Mouse (Mus musculus) cerebellum, adult 2 months (tissue): ENCODE results near the gene Ppp2ca. TPM values are rescaled to one million over a fixed set of nuclear protein-coding genes. Genes with fewer than 3 reads are reported as not detected.
"Not testable (repeated sequence)": the region's sequence is repeated elsewhere in the genome, so short reads cannot be mapped to it uniquely, and the experiment has no call there.

Source experiments
- DNase-seq, 2 experiments: peaks; one replicate each; pipeline ENCODE4 v3.0.0; 2021
- H3K27ac ChIP-seq: fragments of 200-500 bp; 2 replicates; pipeline ENCODE4 v1.5.1; 2012; ENCODE audit warnings: low read length, control low read depth, inconsistent platforms; ENCODE audit not compliant: insufficient read depth
- H3K27me3 ChIP-seq: fragments of 200-500 bp; 2 replicates; pipeline ENCODE4 v1.6.1; 2012; ENCODE audit warnings: inconsistent platforms, mild to moderate bottlenecking, low read length, moderate library complexity; ENCODE audit not compliant: control insufficient read depth, insufficient read depth
- H3K4me1 ChIP-seq: fragments of 200-500 bp; 2 replicates; pipeline ENCODE4 v1.6.1; 2011; ENCODE audit warnings: low read length; ENCODE audit not compliant: control insufficient read depth, insufficient read depth
- H3K4me3 ChIP-seq: fragments of 200-500 bp; replicated peaks from 2 replicates; pipeline ENCODE3; 2011; ENCODE audit warnings: mild to moderate bottlenecking, low read depth, low read length, control low read depth; ENCODE audit not compliant: insufficient read depth
- CTCF ChIP-seq: fragments of 200-500 bp; IDR thresholded peaks from 2 replicates; pipeline ENCODE4 v1.5.1; 2011; ENCODE audit warnings: low read depth, mild to moderate bottlenecking, control low read depth, low read length, moderate library complexity, borderline replicate concordance; ENCODE audit not compliant: insufficient read depth
- POLR2A ChIP-seq: fragments of 200-500 bp; IDR thresholded peaks from 2 replicates; pipeline ENCODE4 v1.6.1; 2011; ENCODE audit warnings: low read length, control low read depth, borderline replicate concordance; ENCODE audit not compliant: insufficient read depth
- WGBS: fragments of 180-500 bp; shearing (Covaris S2); methylation state at CpG from one replicate; pipeline ENCODE4 v1.1.7; 2018; 5-methylcytosine and 5-hydroxymethylcytosine counted together
- polyA plus RNA-seq: library from polyadenylated mRNA; depleted of rRNA; stranded (reverse); fragments of >200 nt; gene quantifications from 2 replicates; pipeline ENCODE4 v1.2.3, GENCODE M21; 2012

The Ppp2ca gene
- polyA plus RNA-seq, 1 experiment: 112 TPM

DNA sequence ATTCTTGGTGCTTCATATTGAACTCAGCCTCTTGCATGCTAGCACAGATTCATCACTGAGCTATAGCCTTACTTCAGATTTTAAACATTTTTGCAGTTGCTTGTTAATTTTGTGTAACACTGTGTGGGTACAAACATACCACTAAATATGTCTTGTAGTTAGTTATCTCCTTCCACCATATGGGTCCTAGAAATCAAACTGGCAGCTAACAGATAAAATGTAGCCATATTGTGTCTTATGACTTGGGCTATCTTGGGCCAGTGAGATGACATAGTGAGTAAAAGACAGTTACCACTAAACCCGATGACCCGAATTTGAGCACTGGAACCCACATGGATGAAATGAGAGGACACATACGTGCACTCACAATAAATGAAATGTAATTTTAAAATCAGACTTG lies 17.0 kb downstream of the Ppp2ca start:
- H3K27ac ChIP-seq: no peak overlapping the region
- no peak for DNase-seq
- 90% methylated on average over 3 of the region's 3 CpGs for WGBS
- 0 out of 2 replicates have a peak, but pooled peaks cover 2% of the 10 kb centered on the region for H3K4me1 ChIP-seq
- H3K27me3 ChIP-seq: no peaks in the 10 kb centered on the region
- H3K4me3 ChIP-seq: no peak overlapping the region
- TF ChIP-seq POLR2A: no peak

DNA sequence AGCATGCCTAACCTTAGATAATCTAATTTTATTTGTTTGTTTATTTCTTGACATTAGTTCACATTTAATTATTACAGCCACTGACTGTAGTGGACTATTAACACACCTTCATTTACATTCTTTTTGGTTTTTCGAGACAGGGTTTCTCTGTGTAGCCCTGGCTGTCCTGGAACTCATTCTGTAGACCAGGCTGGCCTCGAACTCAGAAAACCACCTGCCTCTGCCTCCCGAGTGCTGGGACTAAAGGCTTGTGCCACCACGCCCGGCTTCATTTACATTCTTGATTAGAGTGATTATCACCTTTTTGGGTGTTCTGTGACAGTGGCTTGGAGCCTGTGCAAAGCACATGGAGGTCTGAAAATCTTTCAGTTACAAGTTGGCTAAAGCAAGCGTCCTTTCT lies 17.6 kb downstream of the Ppp2ca start:
- not testable (repeated sequence) for DNase-seq, H3K27me3 ChIP-seq, H3K4me1 ChIP-seq, H3K27ac ChIP-seq, H3K4me3 ChIP-seq
- 91% methylated on average over 6 of the region's 6 CpGs for WGBS

DNA sequence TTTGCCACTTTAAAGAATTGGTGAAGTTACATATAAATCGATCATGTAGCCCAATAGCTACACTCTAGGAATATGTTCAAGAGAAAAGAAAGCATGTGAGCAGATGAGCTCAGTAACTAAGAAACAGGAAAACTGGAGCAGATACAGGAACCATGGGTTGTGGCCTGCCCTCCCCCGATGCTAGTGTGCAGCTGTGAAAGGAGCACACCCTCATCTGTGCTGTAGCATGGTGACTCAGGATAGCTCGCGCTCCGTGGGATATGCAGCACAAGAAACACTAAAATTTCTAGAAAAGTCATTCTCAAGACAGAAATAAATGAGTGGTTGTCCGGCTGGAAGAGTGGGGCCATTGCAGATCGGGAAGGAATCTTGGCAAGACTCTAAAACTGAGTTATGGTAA lies 18.7 kb downstream of the Ppp2ca start:
- Histone ChIP-seq H3K27ac (no peak overlapping the region), H3K4me3 (no peak overlapping the region), H3K4me1 (0 out of 2 replicates have a peak, but pooled peaks cover 2% of the 10 kb centered on the region), H3K27me3 (no peaks in the 10 kb centered on the region)
- DNase-seq: no peak
- no peak for TF ChIP-seq POLR2A
- no peak for TF ChIP-seq CTCF
- 93% methylated on average over 7 of the region's 7 CpGs for WGBS

DNA sequence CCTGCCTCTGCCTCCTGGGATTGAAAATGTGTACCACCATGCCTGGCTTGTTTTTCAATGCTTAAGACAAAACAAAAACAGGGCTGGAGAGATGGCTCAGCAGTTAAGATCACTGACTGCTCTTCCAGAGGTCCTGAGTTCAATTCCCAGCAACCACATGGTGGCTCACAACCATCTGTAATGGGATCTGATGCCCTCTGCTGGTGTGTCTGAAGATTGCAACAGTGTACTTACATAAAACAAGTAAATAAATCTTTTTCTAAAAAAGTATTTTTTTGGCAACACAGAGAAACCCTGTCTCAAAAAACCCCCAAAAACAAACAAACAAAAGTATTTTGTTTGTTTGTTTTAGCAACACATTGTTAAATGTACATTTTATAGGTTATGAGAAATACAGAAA lies 21.9 kb downstream of the Ppp2ca start:
- H3K4me1 ChIP-seq, DNase-seq, H3K4me3 ChIP-seq, H3K27me3 ChIP-seq, H3K27ac ChIP-seq: not testable (repeated sequence)
- peak; percentile 25; the same call in 1 of the 2 replicates for TF ChIP-seq CTCF

DNA sequence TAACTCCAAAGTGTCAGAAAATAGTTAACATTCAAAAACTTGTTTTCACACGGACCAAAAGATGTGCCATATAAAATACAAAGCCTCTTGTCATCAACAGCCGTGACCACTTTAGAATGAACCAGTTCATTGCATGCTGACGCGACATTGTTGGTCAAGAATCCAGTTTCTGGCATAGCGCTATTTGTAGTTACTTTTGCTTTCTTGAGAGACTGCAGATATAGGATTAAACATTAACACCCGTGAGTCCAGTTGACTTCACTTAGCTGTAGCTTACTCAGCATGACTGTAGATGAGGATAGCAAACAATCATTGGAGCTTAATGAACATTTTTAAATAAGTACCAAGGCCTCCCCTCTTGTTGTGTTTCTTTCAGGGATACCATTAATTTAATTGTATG lies 23.6 kb downstream of the Ppp2ca start:
- no peak overlapping the region for H3K4me3 ChIP-seq
- H3K27me3 ChIP-seq: no peaks in the 10 kb centered on the region
- DNase-seq: no peak
- no peak for TF ChIP-seq CTCF
- no peak for TF ChIP-seq POLR2A
- H3K27ac ChIP-seq: no peak overlapping the region
- H3K4me1 ChIP-seq: 0 out of 2 replicates have a peak, but pooled peaks cover 2% of the 10 kb centered on the region
- 87% methylated on average over 6 of the region's 6 CpGs for WGBS

DNA sequence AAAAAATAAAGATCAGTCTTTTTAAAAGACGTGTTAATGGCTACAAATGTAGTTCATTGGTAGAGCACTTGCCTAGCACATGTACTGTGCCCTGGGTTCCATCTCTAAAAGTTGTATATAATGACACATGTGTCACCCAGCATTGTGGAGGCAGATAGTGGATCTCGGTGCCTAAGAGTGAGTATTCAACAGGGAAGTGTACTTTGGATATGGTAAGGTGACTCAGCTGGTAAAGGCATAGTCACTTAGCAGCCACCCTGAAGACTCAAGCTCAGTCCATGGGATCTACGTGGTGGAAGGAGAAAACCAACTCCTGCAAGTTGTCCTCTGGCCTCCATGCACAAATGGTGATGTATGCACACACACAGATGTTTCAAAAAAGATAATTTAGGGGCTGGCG lies 26.0 kb downstream of the Ppp2ca start:
- Histone ChIP-seq H3K4me1 (0 out of 2 replicates have a peak, but pooled peaks cover 2% of the 10 kb centered on the region), H3K27ac (no peak overlapping the region), H3K27me3 (no peaks in the 10 kb centered on the region), H3K4me3 (no peak overlapping the region)
- TF ChIP-seq POLR2A (no peak), CTCF (no peak)
- no peak for DNase-seq
- 94% methylated on average over 4 of the region's 4 CpGs for WGBS

DNA sequence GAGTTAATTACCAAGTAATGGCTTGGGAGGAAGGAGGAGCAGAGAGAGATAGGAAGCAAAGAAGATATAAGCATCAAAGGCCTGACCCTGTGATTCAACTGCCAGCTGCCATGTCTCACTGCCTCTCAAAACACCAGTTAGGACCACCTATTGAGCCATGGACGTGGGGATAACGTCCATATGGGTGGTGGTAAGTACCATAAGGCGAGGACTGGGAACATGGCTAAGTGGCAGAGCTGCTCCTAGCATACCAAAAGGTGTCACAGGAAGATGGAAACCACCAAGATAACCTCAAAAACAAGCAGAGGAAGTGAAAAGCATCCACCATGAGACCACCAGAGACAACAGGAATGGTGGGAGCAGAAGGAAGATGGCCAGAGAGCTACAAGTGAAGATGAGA lies 28.7 kb downstream of the Ppp2ca start:
- WGBS: 46% methylated on average over 3 of the region's 3 CpGs
- no peak for DNase-seq
- no peak overlapping the region for H3K27ac ChIP-seq
- H3K27me3 ChIP-seq: no peaks in the 10 kb centered on the region
- no peak for TF ChIP-seq POLR2A
- H3K4me3 ChIP-seq: no peak overlapping the region
- 0 out of 2 replicates have a peak, but pooled peaks cover 2% of the 10 kb centered on the region for H3K4me1 ChIP-seq

DNA sequence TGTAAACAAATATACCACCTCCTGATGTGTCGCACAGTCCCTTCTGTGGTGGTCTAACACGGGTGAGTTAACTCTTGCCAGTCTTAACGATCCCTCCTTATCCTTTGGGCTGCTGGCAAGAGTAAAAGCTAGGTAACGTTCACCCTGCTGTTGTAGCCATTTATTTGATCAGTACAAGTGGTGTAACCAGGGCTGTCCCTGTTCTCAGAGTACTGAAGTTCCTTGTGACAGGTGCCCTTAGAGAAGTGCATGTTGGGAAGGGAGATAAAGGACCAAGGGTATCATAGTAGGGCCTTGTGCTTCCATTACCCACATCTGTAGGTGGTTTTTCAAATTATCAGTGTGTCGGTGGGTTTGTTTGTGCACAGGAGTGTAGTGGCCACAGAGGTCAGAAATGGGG lies 29.3 kb downstream of the Ppp2ca start:
- H3K27ac ChIP-seq: no peak overlapping the region
- no peak overlapping the region for H3K4me3 ChIP-seq
- 74% methylated on average over 5 of the region's 5 CpGs for WGBS
- no peak for DNase-seq
- H3K4me1 ChIP-seq: 0 out of 2 replicates have a peak, but pooled peaks cover 2% of the 10 kb centered on the region
- H3K27me3 ChIP-seq: no peaks in the 10 kb centered on the region
- no peak for TF ChIP-seq POLR2A
- no peak for TF ChIP-seq CTCF

DNA sequence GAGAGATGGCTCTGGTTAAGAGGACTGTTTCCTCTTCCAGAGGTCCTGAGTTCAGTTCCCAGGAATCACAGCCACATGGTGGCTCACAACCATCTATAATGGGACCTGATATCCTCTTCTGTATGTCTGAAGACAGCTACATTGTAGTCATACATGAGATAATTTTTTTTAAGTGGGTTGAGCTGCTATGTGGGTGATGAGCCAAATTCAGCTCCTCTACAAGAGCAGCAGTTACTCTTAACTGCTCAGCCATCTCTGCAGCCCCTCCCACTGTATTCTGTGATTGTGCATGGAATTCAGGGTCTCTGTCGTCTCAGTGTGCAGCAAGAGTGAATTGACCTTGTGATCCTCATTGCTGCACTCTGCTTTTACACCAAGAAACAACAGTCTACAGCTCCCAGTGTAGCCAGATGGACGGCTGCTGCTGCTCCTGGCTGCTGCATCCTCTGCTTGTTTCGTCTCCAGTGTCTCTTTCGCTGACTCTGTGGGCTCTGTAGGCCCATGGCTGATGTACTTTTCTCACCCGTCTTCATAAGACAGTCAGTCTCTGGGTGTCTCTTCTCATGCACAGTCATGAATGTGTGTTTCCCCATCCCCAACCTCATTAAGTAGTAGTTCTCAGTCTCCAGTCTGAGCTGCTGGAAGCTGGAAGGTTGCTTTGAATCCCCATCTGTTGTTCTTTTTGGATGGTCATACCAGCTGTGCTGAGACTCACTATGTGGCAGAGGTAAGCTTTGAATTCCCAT lies 30.0 kb downstream of the Ppp2ca start:
- DNase-seq: no peak
- H3K4me3 ChIP-seq: no peak overlapping the region
- H3K27ac ChIP-seq: no peak overlapping the region
- WGBS: 45% methylated on average over 5 of the region's 5 CpGs
- TF ChIP-seq CTCF (no peak), POLR2A (no peak)
- H3K4me1 ChIP-seq: 0 out of 2 replicates have a peak, but pooled peaks cover 2% of the 10 kb centered on the region
- no peaks in the 10 kb centered on the region for H3K27me3 ChIP-seq
